Comparison of ENCODE assay signal across 8 mouse cellular contexts in the genomic region with DNA sequence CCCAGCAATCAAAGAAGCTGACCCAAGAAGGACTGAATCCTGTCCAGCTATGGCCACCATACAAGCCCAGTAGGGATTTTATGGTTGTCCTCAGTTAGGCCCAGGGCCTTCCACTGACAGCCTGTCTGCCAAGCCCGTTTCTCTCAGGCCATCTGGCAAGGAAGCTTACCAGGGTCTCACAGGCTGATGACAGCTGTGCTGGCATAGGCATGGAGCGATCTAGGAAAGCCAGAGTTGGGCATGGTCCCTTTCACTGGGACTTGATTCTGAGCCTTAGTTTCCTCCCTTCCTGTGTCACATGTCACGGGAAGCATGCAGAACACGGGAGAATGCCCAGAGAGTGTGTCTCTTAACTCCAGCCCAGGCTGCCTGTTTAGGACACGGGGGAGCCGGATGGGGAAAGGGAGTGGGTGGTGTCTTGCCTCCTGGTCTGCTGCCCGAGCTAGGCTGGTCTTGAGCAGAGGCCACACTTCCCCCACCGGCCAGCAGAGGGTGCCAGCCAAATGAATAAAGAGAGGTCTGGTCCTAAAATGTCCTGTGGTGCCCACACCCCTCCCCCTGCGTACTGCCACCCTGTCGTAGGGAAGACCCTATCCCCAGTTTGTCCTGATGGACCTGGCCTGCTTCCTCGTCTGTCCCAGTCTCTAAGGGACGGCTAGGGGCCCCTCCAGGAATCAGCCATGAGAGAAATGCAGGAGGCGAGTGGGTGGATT. TPM values are rescaled to one million over a fixed set of nuclear protein-coding genes. Genes with fewer than 3 reads are reported as not detected.
DNase-seq lines count a peak whose midpoint lies in the region; ATAC-seq and TF ChIP-seq lines count a peak whose summit lies in the region.

No protein-coding gene starts in this region.

- peaks cover 28% of the 10 kb centered on the region for H3K36me3 ChIP-seq in forebrain, postnatal 0 days (ENCODE audit: insufficient read depth)

- DNase-seq in MN1 (ENCODE audit: low spot score): peak; percentile 79
- peak; percentile 27 for DNase-seq in c-Kit-positive CD71-positive TER-119-negative erythroid progenitor cells, embryonic 14.5 days (ENCODE audit: low read depth)
- peak; percentile 81 for DNase-seq in forebrain, postnatal 0 days
- peak; percentile 59 for DNase-seq in layer of hippocampus, adult 9-11 months
- DNase-seq in lung, postnatal 14 days: peak; percentile 86
- DNase-seq in retina, postnatal 7 days (ENCODE audit: low read depth, low spot score): peak; percentile 60
- DNase-seq in yolk sac, embryonic 10.5 days (ENCODE audit: low spot score): peak; percentile 65

- peak; percentile 86 for TF ChIP-seq CTCF in forebrain, postnatal 0 days (IDR thresholded peaks at IDR 0.05; ENCODE audit: low read depth)

- no peak overlapping the region for H3K4me2 ChIP-seq in forebrain, postnatal 0 days (ENCODE audit: low read depth)

- no peak overlapping the region for H3K27ac ChIP-seq in forebrain, postnatal 0 days (ENCODE audit: low read depth, low read length)

- ATAC-seq in forebrain, postnatal 0 days: peak; percentile 67
- ATAC-seq in hematopoietic stem cell, adult 5-6 weeks (replicated peaks in 1 of 2; ENCODE audit: insufficient read depth in 1 of 2, low FRiP score in 2 of 2, low TSS enrichment in 1 of 2, low read depth in 1 of 2, poor library complexity in 2 of 2, severe bottlenecking in 2 of 2): peak; percentile 43 to 57; a peak in 3 of 4 replicates

- H3K4me3 ChIP-seq in forebrain, postnatal 0 days (ENCODE audit: low read depth, low read length): no peak overlapping the region

- no peaks in the 10 kb centered on the region for H3K9me3 ChIP-seq in forebrain, postnatal 0 days (ENCODE audit: low read length)

- H3K27me3 ChIP-seq in forebrain, postnatal 0 days (ENCODE audit: insufficient read depth, low read length): no peaks in the 10 kb centered on the region

- H3K9ac ChIP-seq in forebrain, postnatal 0 days: no peak overlapping the region

- H3K4me1 ChIP-seq in forebrain, postnatal 0 days (ENCODE audit: insufficient read depth): no peaks in the 10 kb centered on the region

- 29% methylated on average over 13 of the region's 13 CpGs for WGBS in forebrain, postnatal 0 days

RNA-seq across cellular contexts. Expression of a gene that starts 29.5 kb away (rescaled TPM):
- 13.5 TPM in 2 replicates for total RNA-seq in forebrain, postnatal 0 days (2014; rRNA removed)
- 1.9 and 2.4 TPM in 2 replicates for polyA plus RNA-seq in forebrain, postnatal 0 days (2015; fragmentation: Nextera tagmentation; extraction: Ambion mirVana)
- 15.1 and 20.9 TPM in 2 replicates for total RNA-seq in hematopoietic stem cell, adult 5-6 weeks (2017)

RNA-seq across cellular contexts. Expression of a gene that starts 29.8 kb away (rescaled TPM):
- 124 and 126 TPM in 2 replicates for total RNA-seq in forebrain, postnatal 0 days (2014; rRNA removed)
- polyA plus RNA-seq in forebrain, postnatal 0 days (2015; fragmentation: Nextera tagmentation; extraction: Ambion mirVana): 92.5 and 102 TPM in 2 replicates
- total RNA-seq in hematopoietic stem cell, adult 5-6 weeks (2017): 99.8 and 107 TPM in 2 replicates

Comparison
In these comparisons a context has a peak if more than half of its experiments do, and no peak if none do; other contexts are left out.
1. DNase-seq: peak in every context shown above with its lines; median percentile 86 in lung, postnatal 14 days; 81 in forebrain, postnatal 0 days; 79 in MN1; 65 in yolk sac, embryonic 10.5 days; 60 in retina, postnatal 7 days; 59 in layer of hippocampus, adult 9-11 months; 27 in c-Kit-positive CD71-positive TER-119-negative erythroid progenitor cells, embryonic 14.5 days.